Mouse (Mus musculus) 3134 (cell line): ENCODE measurements at regions not wholly inside any gene's neighbourhood (a gene's known extent, or its start where the extent isn't known, plus 50 kb on each side); places are given as distances from the start of the nearest gene placed in this dataset.
A peak's percentile ranks its signal among the peaks of the same experiment; 100 is the strongest.

Source experiments
- DNase-seq: peaks from one replicate; pipeline ENCODE4 v3.0.0-alpha.2; 2011; ENCODE audit warnings: low spot score; ENCODE audit not compliant: insufficient read length; ENCODE audit errors: extremely low read depth

DNA sequence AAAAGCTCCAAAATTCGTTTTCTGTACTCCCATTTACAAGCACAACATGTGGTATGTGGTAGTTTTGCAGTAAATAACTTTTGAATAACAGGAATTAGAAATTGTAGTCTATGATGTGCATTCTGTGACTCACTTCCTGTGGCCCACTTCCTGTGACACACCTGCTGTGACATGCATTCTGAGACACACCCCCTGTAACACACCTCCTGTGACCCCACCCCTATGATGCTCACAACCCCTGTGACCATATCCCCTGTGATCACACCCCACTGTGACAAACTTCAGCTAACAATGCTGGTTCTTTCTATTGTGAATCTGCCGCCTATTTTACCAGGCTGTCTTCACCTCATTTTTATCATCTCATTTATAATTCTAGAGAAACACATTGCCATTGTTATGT lies 536.9 kb upstream of the Zfp462 start:
- no peak for DNase-seq

DNA sequence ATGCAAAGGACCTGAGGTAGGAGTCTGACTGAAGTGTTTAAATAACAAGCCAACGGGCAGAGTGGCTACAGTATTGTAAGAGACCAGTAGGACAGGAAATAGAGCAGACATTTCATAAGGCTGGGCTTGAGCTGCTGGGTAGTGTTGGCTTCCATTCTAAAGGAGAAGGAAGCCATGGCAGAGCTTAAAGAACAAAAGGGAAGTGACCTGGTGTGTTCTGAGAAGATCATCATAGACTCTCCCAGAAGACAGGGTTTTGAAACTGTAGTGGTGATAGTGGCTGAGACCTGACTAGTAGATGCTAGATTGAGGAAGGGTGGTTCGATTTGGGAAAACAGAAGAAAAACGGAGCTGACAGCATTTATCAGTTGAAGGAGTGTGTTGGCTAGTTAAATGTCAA lies 514.1 kb upstream of the Zfp462 start:
- no peak for DNase-seq

DNA sequence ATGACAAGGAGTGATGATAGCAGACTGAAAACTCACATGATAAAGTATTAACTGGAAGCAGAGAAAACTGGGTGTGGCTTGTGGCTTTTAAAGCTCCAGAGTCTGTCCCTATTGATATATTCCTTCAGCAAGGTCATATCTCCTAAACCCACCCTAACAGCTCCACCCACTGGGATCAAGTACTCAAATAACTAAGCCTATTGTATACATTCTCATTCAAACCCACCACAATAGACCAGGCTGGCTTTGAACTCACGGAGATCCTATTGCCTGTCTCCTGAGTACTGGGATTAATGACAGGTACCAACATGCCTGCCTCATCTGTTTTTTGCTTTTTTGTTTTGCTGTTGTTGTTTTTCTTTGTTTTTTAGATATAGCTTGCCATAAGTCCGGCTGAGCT lies 484.3 kb upstream of the Zfp462 start:
- DNase-seq, result no peak

DNA sequence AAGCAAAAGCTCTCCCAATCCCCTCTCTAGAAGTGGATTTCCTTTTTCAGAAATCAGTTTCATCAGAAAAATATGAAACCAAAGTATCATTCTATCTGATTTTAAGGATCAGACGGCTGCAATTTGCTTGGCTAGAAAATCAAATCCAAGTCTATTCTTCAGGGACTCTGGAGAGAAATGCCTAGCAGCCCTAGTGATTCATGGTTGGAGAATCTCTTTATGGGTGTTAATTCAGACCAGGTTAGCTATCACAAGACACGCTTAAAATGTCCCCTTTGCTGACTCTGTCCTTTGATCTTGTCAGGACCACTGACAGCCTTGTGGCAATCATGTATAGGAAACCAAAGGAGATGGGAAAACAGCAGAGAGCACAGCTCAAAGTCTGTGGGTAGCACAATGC lies 475.7 kb upstream of the Zfp462 start:
- DNase-seq, result no peak

DNA sequence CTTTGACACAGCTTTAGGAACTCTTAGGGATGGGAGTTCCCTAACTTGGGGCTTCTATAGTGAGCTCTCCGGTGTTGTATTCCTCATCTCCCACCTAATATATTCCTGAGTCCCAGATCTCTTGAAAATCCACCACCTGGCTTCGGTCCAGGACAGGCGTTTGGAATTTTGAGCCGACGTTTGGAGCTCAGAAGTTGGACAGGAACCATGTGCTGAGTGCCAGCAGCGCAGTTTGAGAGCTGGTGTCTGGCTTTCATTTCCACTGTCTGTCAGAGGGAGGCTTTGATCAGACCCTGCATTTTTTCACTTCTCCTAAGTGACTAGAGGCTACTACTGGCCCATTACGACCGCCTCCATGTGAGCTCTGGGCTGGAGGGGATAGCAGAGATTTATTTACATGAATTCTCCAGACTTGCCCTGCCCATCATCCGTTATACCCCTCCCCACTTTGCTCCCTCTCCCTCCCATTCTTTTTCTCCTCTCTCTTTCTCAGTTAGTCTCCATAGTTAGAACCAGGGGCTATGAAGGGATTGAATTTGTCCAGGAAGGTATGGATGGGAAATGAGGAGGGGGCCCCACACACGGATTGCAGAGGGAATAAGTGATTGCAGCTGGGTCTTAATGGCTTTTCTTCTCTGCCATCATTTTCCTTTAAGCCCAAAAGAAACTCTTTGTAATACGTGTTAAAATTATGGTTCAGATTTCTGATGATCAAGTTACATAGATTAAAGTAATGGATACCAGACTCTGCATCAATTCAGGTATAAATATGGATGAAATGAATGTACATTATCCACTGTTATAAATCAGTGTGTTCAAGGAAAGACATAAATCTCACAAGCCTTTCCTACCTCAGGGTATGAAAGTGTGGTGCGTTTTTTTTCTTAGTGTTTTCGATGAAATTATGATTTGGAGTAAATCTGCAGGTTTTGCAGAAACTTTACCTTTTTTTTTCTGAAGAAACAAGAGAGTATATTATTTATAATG lies 474.5 kb upstream of the Zfp462 start:
- no peak for DNase-seq

DNA sequence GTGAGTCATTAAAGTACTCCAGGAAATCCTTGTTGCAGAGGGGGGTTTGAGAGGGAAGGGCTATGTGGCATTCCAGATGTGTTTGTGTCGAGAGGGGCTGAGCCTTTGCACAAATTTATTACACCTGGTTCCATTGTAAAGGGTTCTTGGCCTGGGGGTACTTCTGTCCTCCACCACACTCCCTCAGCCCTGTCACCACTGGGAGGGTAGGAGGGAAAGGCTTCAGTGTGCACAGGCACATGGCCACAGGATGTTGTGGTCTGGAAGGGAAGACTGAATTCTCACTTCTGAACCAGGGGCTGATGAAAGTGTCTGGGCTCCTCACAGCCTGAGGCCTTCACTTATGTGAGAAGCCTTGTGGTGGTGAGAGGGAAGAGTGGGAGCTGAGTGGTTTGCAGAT lies 473.8 kb upstream of the Zfp462 start:
- DNase-seq, result peak; percentile 21

DNA sequence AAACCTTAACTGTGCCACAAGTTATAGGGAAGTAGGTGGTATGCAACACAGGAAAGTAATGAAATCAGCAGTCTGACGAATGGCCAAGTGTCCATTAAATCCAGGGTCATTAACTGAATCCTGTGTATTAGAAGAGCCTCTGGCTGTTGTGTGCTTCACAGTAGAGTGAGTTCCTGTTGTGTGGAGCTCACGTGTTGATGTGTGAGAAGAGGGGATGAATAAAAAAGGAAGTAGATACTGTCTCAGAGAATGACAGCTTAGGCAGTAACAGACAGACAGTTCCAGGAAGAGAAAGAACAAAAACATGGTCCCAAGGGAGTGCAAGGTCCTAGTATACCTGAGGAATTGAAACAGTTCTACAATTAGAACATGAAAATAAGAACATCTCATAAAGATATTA lies 463.1 kb upstream of the Zfp462 start:
- no peak for DNase-seq

DNA sequence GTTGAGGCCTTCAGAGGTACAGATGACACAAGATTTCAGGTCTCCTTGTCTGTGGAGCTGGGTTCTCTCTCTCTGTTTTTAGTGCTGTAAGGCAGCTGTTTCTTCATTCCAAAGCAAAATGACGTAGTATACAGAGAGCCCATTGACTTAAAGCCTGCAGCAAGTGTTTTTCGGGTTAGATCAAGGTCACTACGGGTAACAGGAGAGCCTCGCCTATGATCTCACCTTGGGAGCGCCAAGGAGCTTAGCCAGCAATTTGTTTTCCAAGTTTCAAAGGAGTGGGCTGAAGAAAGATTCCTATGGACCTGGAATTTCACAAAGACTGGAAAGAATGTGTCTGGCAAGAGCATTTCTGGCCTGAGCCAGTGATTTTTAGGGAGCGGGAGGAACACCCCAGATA lies 451.8 kb upstream of the Zfp462 start:
- no peak for DNase-seq

DNA sequence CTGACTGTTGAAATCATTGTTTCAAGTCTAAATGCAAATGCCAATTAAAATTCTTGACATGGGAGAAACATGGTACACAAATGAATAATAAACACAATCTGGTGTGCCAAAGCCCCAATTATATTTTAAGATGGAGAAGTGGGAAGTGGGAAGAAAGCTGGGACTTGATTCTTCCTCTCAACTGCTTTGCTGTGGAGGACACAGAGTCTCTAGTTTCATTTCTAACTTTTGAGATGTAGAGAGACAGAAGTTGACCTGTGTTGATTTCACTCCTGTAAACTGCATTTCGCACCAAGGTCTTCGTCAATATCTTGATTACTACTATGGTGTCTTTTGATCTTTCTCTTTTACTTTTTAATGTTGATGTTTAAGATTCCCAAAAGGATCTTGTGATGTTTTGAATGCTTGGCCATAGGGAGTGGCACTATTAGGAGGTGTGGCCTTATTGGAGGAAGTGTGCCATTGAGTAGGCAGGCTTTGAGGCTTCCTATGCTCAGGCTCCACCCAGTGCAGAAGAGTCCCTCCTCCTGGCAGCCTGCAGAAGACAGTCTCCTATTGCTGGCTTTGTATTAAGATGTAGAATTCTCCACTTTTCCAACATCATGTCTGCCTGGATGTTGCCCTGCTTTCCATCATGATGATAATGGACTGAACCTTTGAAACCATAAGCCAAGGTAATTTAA lies 447.4 kb upstream of the Zfp462 start:
- DNase-seq, result no peak

DNA sequence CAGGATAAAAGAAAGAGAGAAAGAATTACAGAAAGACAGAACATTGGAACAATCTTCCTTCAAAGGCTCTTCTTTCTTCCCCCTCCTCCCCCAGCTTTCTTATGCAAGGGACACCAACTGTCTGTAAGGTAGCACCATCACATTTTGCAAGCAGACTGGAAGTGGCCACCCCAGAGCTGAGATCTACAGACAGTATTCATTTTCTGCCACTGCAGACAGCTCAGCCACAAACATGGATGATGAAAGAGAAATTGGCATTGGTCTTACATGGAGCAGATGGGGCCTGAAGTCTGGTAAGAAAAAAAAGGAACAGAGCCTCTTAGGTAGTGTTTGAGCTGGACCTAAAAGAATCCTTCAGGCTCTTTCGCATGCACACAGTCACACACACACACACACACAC lies 428.9 kb upstream of the Zfp462 start:
- DNase-seq, result no peak

DNA sequence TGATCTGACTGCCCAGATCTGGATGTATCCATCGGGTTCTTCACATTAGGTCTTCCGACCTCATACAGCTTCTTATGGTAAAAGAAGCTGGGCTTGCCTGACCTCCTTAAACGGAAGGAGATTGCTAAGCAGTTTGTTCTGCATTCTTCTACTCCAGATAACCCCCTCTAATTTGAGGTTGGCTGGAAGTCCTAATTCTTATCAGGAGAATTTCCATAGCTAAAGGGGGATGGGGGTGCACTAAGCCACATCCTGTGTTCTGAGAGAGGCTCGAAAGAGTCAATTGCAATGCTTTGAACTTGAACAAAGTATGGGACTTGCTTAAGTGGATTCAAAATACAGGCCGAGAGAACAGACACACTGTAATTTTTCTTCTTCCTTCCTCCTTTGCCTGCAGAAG lies 421.6 kb upstream of the Zfp462 start:
- no peak for DNase-seq

DNA sequence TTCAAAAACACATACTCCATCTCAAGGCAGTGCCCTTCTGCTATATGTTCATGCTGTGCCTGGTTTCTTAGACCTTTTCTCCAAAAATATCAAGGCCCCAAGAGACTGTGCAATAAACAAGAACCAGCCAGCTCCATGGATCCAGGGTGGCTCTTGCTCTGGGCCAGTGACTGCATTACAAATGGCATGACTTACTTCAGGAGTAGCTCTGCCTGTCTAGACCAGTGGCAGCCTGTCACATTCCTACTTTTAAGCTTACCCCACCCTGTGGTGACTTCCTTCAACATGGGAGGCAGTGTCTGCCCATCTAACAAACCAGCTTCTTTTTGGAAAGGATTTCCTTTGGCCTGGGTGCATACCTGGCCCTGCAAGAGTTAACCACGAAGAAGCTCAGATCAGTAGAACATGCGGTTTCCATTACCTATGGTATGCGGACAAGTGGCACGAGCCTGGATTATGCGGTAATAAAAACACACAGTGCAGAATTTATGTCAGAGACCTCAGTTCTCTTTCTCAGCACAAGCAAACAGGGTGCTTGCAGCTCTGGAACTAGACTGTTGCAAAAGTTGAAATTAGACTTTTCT lies 418.8 kb upstream of the Zfp462 start:
- DNase-seq, result no peak

DNA sequence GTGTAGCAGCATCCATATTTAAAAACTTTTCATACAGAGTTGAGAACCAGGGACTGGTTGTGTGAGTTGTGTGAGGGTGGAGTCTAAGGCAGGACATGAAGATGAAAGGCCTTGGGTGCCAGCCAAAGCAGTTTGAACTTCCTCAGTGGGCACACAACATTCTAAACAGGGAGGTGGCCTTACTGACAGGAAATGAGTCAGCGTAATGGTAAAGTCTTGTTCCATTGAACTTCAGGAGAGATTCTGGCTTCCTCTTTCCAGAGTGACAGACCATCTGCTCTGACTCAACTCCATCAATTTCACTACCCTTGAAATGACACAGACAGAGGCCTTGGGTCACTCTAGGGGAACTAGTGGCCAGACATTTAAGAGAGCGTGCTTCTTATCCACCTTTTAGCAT lies 417.2 kb upstream of the Zfp462 start:
- DNase-seq, result peak; percentile 44

DNA sequence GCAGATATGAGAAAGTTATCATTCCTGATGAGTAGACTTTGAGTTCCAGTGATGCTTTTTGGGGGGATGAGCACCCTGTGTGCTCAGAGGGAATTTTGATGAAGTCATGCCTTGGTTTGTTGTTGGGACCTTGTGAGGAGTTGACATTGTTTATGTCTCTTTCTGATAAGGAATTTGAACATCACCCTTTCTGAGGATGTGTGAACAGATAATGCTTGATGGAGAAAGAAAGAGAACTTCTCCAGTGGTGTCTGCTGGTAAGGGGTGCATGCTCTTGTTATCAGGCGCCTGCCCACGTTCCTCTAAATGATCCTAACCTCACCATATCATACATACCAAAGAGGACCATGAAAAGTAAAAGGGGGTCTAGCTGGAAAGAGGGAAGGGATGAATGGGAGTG lies 413.1 kb upstream of the Zfp462 start:
- no peak for DNase-seq

DNA sequence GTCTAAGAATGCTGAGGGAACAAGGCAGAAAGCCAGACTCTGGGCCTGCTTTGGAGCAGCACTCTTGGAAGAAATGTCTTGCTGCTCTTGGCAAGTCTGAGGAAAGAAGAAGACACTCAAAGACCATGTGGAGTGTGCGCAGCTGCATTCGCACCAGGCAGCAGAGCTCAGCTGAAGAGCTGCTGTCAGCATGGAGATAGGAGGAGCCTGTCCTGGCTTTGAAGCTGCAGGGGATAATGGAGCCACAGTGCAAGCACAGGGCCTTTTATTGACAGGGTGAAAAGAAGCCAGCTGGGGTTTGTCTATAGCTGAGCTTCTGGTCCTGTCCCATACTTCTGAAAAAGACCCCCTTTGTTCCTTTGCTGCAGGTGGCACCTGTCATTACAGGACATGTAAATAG lies 411.0 kb upstream of the Zfp462 start:
- no peak for DNase-seq

DNA sequence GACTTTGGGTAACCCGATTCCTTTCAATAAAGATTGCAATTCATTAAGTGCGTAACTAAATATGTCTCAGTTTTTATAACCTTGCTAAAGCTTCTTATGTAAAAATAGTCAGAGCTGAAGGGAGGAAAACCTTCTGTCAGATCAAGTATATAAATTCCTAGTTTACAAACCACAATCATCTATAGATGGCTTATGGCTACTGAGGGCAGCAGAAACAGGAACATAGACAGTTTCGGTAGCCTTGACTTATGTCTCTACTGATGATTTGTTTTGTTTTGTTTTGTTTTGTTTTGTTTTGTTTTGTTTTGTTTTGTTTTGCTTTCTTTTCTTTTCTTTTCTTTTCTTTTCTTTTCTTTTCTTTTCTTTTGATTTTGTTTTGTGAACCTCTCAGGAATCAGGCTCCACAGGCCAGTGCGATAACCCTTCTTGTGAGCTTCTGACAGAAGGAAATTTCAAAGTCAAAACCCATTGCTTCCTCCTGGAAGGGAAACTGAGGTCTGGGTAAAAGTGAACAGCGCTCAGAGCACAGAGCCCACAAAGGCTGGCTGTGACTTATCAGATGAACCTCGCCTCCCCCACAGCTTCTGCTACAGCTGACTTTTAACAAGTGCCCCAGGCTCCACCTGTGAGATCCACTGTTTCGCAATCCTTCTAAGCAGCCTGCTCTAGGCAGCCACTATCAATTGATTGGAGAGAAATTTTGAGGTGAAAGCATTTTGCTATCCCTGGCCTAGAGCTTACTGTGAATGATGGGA lies 391.8 kb upstream of the Zfp462 start:
- no peak for DNase-seq

DNA sequence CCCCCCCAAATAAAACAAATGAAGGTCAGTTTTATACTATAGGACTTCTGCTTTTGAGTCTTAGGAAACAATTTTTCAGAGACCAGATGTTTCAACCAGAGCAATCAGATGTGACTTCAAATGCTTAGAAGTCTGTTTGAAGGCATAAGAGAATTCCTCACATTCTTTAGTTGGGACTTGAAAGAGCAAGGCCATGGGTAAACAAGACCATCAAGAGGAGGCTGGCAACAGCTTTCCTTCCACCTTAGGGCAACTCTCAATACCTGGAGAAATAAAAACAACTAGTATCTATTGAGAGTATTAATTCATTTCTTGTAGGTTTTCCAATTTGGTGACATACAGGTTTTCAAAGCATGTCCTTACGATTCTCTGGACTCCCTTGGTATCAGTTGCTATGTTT lies 381.8 kb upstream of the Zfp462 start:
- no peak for DNase-seq

DNA sequence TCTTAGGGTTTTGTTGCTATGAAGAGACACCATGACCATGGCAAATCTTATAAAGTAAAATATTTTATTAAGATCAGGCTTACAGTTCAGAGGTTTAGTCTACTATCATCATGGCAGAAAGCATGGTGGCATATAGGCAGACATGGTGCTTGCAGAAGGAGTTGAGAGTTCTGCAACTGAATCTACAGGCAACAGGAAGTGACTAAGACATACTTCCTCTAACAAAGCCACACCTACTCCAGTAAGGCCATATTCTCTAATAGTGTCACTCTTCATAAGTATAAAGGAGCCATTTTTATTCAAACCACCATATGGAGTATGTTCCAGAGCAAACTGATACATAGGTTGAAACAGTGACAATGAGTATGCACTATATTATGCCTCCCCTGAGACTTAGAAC lies 371.7 kb upstream of the Zfp462 start:
- DNase-seq, result no peak

DNA sequence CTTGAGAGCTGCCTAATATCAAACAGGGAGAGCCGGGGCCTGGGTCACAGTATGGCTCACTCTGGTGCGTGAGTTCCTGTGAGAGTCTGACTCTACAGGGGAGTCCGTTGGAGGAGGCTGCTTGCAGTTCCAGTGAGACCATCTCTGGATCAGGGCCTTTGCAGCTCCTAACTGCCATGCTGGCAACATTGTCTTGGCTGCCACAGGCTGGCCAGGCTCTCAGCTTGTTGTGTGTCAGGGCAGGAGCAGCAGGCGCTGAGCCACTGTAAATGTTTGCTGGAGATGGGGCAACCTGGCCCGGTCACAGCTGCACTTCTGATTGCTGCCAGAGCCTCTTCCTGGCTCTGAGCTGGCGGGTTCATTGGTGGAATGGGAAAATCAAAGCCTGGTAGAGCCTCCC lies 357.7 kb upstream of the Zfp462 start:
- DNase-seq, result no peak

DNA sequence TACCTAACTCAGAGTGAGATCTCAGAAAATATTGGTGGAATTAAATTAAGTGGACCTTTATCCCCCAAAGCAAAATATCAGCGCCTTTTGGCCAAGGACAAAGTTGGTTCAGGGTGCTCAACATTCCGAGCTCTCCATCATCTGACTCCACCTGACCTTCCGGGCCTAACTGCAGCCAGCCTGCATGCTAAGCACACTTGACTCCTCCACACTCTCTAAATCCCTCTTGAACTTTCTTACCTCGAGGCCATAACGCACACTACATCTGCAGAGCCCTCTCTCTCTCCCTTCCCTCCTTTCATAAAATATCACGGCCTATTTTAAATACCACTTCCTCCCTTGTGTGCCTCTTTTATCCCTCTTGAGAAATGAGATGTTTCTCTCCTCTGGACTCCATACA lies 356.1 kb upstream of the Zfp462 start:
- DNase-seq, result no peak
